Mouse (Mus musculus) testis, adult 10 weeks (tissue): ENCODE results near the gene Thbs1. TPM values are rescaled to one million over a fixed set of nuclear protein-coding genes. Genes with fewer than 3 reads are reported as not detected.

Experiments used
- polyA plus RNA-seq: library from polyadenylated mRNA; stranded (reverse); fragments of 350-450 nt; fragmentation: Illumina TruSeq; extraction: RNeasy Lipid Tissue Mini Kit (QIAGEN cat#74804); gene quantifications from one replicate; pipeline ENCODE4 v1.2.3, GENCODE M21; 2014; ENCODE audit warnings: low read depth, low replicate concordance

Gene Thbs1
- 2.2 TPM for polyA plus RNA-seq

GRCm38 (mm10) chr2:118111488-118112131 lies at the start of gene Thbs1:
Gene Thbs1 (plus strand): TSS chr2:118111876.

Other genes starting within 250 kb of the Thbs1 start
- gene Fsip1, start 145.1 kb downstream of the Thbs1 start, polyA plus RNA-seq = 177 TPM